Mouse (Mus musculus) heart, embryonic 11.5 days (tissue): ENCODE data around the gene Stox2. TPM values are rescaled to one million over a fixed set of nuclear protein-coding genes. Genes with fewer than 3 reads are reported as not detected.

Source experiments
- ATAC-seq: fragments of 200-750 bp; cut with Nextera tagmentation; replicated peaks from 2 replicates; pipeline ENCODE4 v1.8.0; 2017; ENCODE audit warnings: moderate library complexity; ENCODE audit not compliant: insufficient number of reproducible peaks, low FRiP score, low TSS enrichment
- H3K27ac ChIP-seq: fragments of 300-500 bp; sonication (generic); 2 replicates; pipeline ENCODE4 v1.5.1; 2014; ENCODE audit warnings: mild to moderate bottlenecking, low read depth, low read length
- H3K27me3 ChIP-seq: fragments of 300-500 bp; sonication (generic); 2 replicates; pipeline ENCODE4 v1.6.1; 2014; ENCODE audit warnings: mild to moderate bottlenecking, low read length, mixed read lengths; ENCODE audit not compliant: control insufficient read depth, insufficient read depth
- H3K36me3 ChIP-seq: fragments of 300-500 bp; sonication (generic); 2 replicates; pipeline ENCODE4 v1.6.1; 2014; ENCODE audit warnings: mild to moderate bottlenecking, low read length, moderate library complexity, mixed read lengths; ENCODE audit not compliant: control insufficient read depth, insufficient read depth
- H3K4me1 ChIP-seq: fragments of 300-500 bp; sonication (generic); 2 replicates; pipeline ENCODE4 v1.6.1; 2014; ENCODE audit warnings: low read length; ENCODE audit not compliant: control insufficient read depth, insufficient read depth
- H3K4me2 ChIP-seq: fragments of 300-500 bp; sonication (generic); 2 replicates; pipeline ENCODE4 v1.6.1; 2014; ENCODE audit warnings: mild to moderate bottlenecking, moderate library complexity
- H3K4me3 ChIP-seq: fragments of 300-500 bp; sonication (generic); 2 replicates; pipeline ENCODE4 v1.5.1; 2014; ENCODE audit warnings: low read depth, low read length
- H3K9ac ChIP-seq: fragments of 300-500 bp; sonication (generic); 2 replicates; pipeline ENCODE4 v1.6.1; 2014; ENCODE audit warnings: mild to moderate bottlenecking, low read depth, low read length, moderate library complexity
- H3K9me3 ChIP-seq: fragments of 300-500 bp; sonication (generic); replicated peaks from 2 replicates; pipeline ENCODE4 v1.6.1; 2016; ENCODE audit warnings: low read length; ENCODE audit not compliant: control insufficient read depth
- WGBS: fragments of 180-500 bp; shearing (Covaris S2); extraction: QIAGEN DNeasy Blood & Tissue Kit; methylation state at CpG from one replicate; pipeline ENCODE4 v1.1.7; 2014; ENCODE audit not compliant: insufficient replicate concordance; 5-methylcytosine and 5-hydroxymethylcytosine counted together
- polyA plus RNA-seq: library from polyadenylated mRNA; unstranded; fragments of >200 nt; fragmentation: Nextera tagmentation; extraction: Ambion mirVana; gene quantifications from 2 replicates; pipeline ENCODE4 v1.2.1, GENCODE M21; 2014

Gene Stox2
- polyA plus RNA-seq, 1 experiment from 2014 or later = 10.6 TPM

- no peak overlapping the region for H3K4me2 ChIP-seq
- H3K27me3 ChIP-seq = no peaks in the 10 kb centered on the region
- no peaks in the 10 kb centered on the region for H3K9me3 ChIP-seq
- no peak for ATAC-seq
- no peak overlapping the region for H3K9ac ChIP-seq
- H3K36me3 ChIP-seq = no peaks in the 10 kb centered on the region; the same call in 1 of the 2 replicates
- WGBS = 83% methylated on average over 18 of the region's 18 CpGs
- H3K4me1 ChIP-seq = no peaks in the 10 kb centered on the region
- no peak overlapping the region for H3K27ac ChIP-seq
- no peak overlapping the region for H3K4me3 ChIP-seq
These were observed 265.0 kb downstream of the Stox2 start for GRCm38 (mm10) chr8:47181032-47181698.

- 80% methylated on average over 5 of the region's 5 CpGs for WGBS
- ATAC-seq = no peak
- Histone ChIP-seq H3K4me2 (no peak overlapping the region), H3K4me1 (no peaks in the 10 kb centered on the region), H3K9me3 (no peaks in the 10 kb centered on the region), H3K36me3 (no peaks in the 10 kb centered on the region), H3K27ac (no peak overlapping the region), H3K27me3 (no peaks in the 10 kb centered on the region), H3K9ac (no peak overlapping the region), H3K4me3 (no peak overlapping the region)
These were observed 266.0 kb downstream of the Stox2 start for GRCm38 (mm10) chr8:47180181-47180580.

- H3K27me3 ChIP-seq = no peaks in the 10 kb centered on the region
- H3K9ac ChIP-seq = no peak overlapping the region
- H3K27ac ChIP-seq = no peak overlapping the region
- H3K4me2 ChIP-seq = no peak overlapping the region
- WGBS = 83% methylated on average over 2 of the region's 2 CpGs
- ATAC-seq = no peak
- H3K9me3 ChIP-seq = no peaks in the 10 kb centered on the region
- no peaks in the 10 kb centered on the region for H3K4me1 ChIP-seq
- no peaks in the 10 kb centered on the region for H3K36me3 ChIP-seq
- H3K4me3 ChIP-seq = no peak overlapping the region
These were observed 267.4 kb downstream of the Stox2 start for GRCm38 (mm10) chr8:47178785-47179184.

- Histone ChIP-seq H3K27ac (no peak overlapping the region), H3K4me1 (no peaks in the 10 kb centered on the region), H3K27me3 (no peaks in the 10 kb centered on the region), H3K9me3 (0 out of 2 replicates have a peak, but pooled peaks cover 2% of the 10 kb centered on the region), H3K9ac (no peak overlapping the region), H3K36me3 (no peaks in the 10 kb centered on the region), H3K4me2 (no peak overlapping the region), H3K4me3 (no peak overlapping the region)
- ATAC-seq = no peak
- WGBS = 78% methylated on average over 7 of the region's 7 CpGs
These were observed 272.3 kb downstream of the Stox2 start for GRCm38 (mm10) chr8:47173823-47174222.

GRCm38 (mm10) chr8:47172848-47173247, 273.3 kb downstream of the Stox2 start:
- Histone ChIP-seq H3K27ac (no peak overlapping the region), H3K36me3 (no peaks in the 10 kb centered on the region), H3K27me3 (no peaks in the 10 kb centered on the region), H3K9me3 (0 out of 2 replicates have a peak, but pooled peaks cover 2% of the 10 kb centered on the region), H3K4me2 (no peak overlapping the region), H3K4me1 (no peaks in the 10 kb centered on the region), H3K9ac (no peak overlapping the region), H3K4me3 (no peak overlapping the region)
- 72% methylated on average over 10 of the region's 10 CpGs for WGBS
- ATAC-seq = no peak

GRCm38 (mm10) chr8:47160688-47161087, 285.5 kb downstream of the Stox2 start:
- H3K9ac ChIP-seq = no peak overlapping the region
- H3K4me2 ChIP-seq = no peak overlapping the region
- no peaks in the 10 kb centered on the region for H3K9me3 ChIP-seq
- no peak overlapping the region for H3K4me3 ChIP-seq
- WGBS = 79% methylated on average over 3 of the region's 3 CpGs
- H3K4me1 ChIP-seq = no peaks in the 10 kb centered on the region
- H3K27me3 ChIP-seq = no peaks in the 10 kb centered on the region
- no peaks in the 10 kb centered on the region for H3K36me3 ChIP-seq
- no peak for ATAC-seq
- H3K27ac ChIP-seq = no peak overlapping the region

GRCm38 (mm10) chr8:47154521-47154920, 291.6 kb downstream of the Stox2 start:
- Histone ChIP-seq H3K4me1 (no peaks in the 10 kb centered on the region), H3K4me3 (no peak overlapping the region), H3K9ac (no peak overlapping the region), H3K9me3 (no peaks in the 10 kb centered on the region; the same call in 1 of the 2 replicates), H3K4me2 (no peak overlapping the region), H3K36me3 (no peaks in the 10 kb centered on the region), H3K27ac (no peak overlapping the region), H3K27me3 (no peaks in the 10 kb centered on the region)
- ATAC-seq = no peak
- WGBS = 86% methylated on average over 2 of the region's 2 CpGs

GRCm38 (mm10) chr8:47145258-47145657, 300.9 kb downstream of the Stox2 start:
- Histone ChIP-seq H3K4me3 (no peak overlapping the region), H3K27ac (no peak overlapping the region), H3K4me1 (no peaks in the 10 kb centered on the region), H3K9me3 (peaks cover 4% of the 10 kb centered on the region; the same call in 1 of the 2 replicates), H3K36me3 (no peaks in the 10 kb centered on the region), H3K9ac (no peak overlapping the region), H3K27me3 (no peaks in the 10 kb centered on the region), H3K4me2 (no peak overlapping the region)
- ATAC-seq = no peak
- 85% methylated on average over 7 of the region's 9 CpGs for WGBS

GRCm38 (mm10) chr8:47136047-47136446, 310.1 kb downstream of the Stox2 start:
- Histone ChIP-seq H3K4me1 (peaks cover 2% of the 10 kb centered on the region), H3K4me3 (no peak overlapping the region), H3K9ac (no peak overlapping the region), H3K4me2 (peak overlapping the region; percentile 61), H3K27ac (no peak overlapping the region), H3K9me3 (no peaks in the 10 kb centered on the region), H3K27me3 (no peaks in the 10 kb centered on the region), H3K36me3 (no peaks in the 10 kb centered on the region)
- WGBS = 25% methylated on average over 5 of the region's 5 CpGs
- ATAC-seq = no peak
